8 mouse cellular contexts compared by ENCODE assay signal in the genomic region with DNA sequence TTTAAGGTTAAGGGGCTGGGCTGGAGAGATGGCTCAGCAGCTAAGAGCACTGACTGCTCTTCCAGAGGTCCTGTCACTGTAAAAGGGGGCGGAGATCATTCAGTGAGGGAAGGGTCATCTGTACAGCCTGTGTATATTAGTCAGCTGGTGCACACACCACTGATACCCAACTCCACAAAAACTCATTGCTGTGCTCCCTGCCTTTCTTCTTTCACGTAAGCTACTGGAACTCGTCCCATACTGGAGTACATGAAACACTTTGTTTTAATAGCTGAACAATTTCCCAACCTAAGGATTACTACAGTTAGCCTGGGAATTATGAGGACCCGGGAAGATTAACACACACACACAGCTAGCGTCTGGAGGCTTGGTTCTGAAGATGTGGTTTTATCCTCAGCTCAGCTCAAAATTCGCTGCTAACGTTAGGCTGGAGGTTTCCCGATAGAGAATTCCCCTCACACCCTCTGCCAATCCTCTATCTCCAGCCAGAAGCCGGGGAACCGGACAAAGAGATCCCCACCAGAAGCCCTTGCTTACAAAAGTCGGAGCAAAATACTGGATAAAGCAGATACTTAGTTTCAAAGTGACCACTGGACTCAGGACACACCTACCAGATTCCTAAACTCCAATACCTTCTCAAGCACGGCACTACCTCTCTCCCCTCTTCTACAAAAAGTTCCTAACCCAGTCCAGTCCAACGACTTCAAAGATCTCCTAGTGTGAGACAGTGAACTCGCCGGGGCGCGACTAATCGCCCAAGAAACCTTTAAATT. TPM values are rescaled to one million over a fixed set of nuclear protein-coding genes. Genes with fewer than 3 reads are reported as not detected.
DNase-seq lines count a peak whose midpoint lies in the region; ATAC-seq and TF ChIP-seq lines count a peak whose summit lies in the region.

No protein-coding gene starts in this region.

- TF ChIP-seq CTCF in brain, embryonic 14.5 days (IDR thresholded peaks at IDR 0.05; ENCODE audit: borderline replicate concordance, extremely low read depth, insufficient read depth, insufficient read length), result no peak

- no peaks in the 10 kb centered on the region for H3K9me3 ChIP-seq in heart, embryonic 16.5 days (replicated peaks; ENCODE audit: control insufficient read depth, low read length)

- peak overlapping the region; percentile 83 for H3K4me2 ChIP-seq in heart, embryonic 16.5 days (ENCODE audit: low read depth, low read length)

- peak overlapping the region; percentile 90 for H3K9ac ChIP-seq in heart, embryonic 16.5 days (ENCODE audit: low read length)

- H3K4me1 ChIP-seq in heart, embryonic 16.5 days (ENCODE audit: control insufficient read depth, insufficient read depth, low read length), result peaks cover 38% of the 10 kb centered on the region

- WGBS in heart, embryonic 16.5 days, result 3% methylated on average over 18 of the region's 18 CpGs

- peak; percentile 35 for DNase-seq in kidney, postnatal 14 days
- no peak for DNase-seq in kidney, postnatal 25 days
- peak; percentile 33 for DNase-seq in brain, embryonic 14.5 days (ENCODE audit: low read depth)
- DNase-seq in mesoderm, embryonic 11.5 days (ENCODE audit: low read depth, low spot score), result peak; percentile 37
- DNase-seq in Muller cell, postnatal 12 days (ENCODE audit: inconsistent ontology term), result no peak
- DNase-seq in cerebellum, postnatal 4 days (ENCODE audit: low spot score in 2 of 2), result no peak
- DNase-seq in ovary, postnatal 14 days (ENCODE audit: low spot score), result no peak

- peaks cover 4% of the 10 kb centered on the region for H3K36me3 ChIP-seq in heart, embryonic 16.5 days (ENCODE audit: control insufficient read depth, insufficient read depth)

- H3K27me3 ChIP-seq in heart, embryonic 16.5 days (ENCODE audit: control insufficient read depth, insufficient read depth, low read length), result no peaks in the 10 kb centered on the region

- no peak for ATAC-seq in heart, embryonic 16.5 days (replicated peaks; ENCODE audit: extremely low read depth, insufficient read depth, low FRiP score)

- peak overlapping the region; percentile 95 for H3K4me3 ChIP-seq in heart, embryonic 16.5 days (ENCODE audit: low read length)

- no peak for TF ChIP-seq POLR2A in brain, embryonic 14.5 days (IDR thresholded peaks at IDR 0.05; ENCODE audit: borderline replicate concordance, extremely low read depth, insufficient read depth, insufficient read length, poor library complexity, severe bottlenecking)

- peak overlapping the region; percentile 91 for H3K27ac ChIP-seq in heart, embryonic 16.5 days (ENCODE audit: low read length)

RNA-seq across cellular contexts. Expression of gene Lrrc8a, which starts 0.9 kb away (rescaled TPM):
- 33.4 and 42.4 TPM in 2 replicates for polyA plus RNA-seq in brain, embryonic 14.5 days (2012; rRNA removed)
- 39.4 and 42.6 TPM in 2 replicates for polyA plus RNA-seq in heart, embryonic 16.5 days (2015; fragmentation: Nextera tagmentation; extraction: Ambion mirVana)

RNA-seq across cellular contexts. Expression of gene Gm28035, which starts 3.8 kb away (rescaled TPM):
- 14.8 and 23.6 TPM in 2 replicates for polyA plus RNA-seq in brain, embryonic 14.5 days (2012; rRNA removed)
- polyA plus RNA-seq in heart, embryonic 16.5 days (2015; fragmentation: Nextera tagmentation; extraction: Ambion mirVana), result 0.22 and 0.40 TPM in 2 replicates

RNA-seq across cellular contexts. Expression of gene Phyhd1, which starts 29.4 kb away (rescaled TPM):
- polyA plus RNA-seq in brain, embryonic 14.5 days (2012; rRNA removed), result 11.8 and 21.8 TPM in 2 replicates
- polyA plus RNA-seq in heart, embryonic 16.5 days (2015; fragmentation: Nextera tagmentation; extraction: Ambion mirVana), result 9.4 and 13.1 TPM in 2 replicates

RNA-seq across cellular contexts. Expression of gene Kyat1, which starts 31.0 kb away (rescaled TPM):
- 30.0 and 42.9 TPM in 2 replicates for polyA plus RNA-seq in brain, embryonic 14.5 days (2012; rRNA removed)
- 26.9 and 28.1 TPM in 2 replicates for polyA plus RNA-seq in heart, embryonic 16.5 days (2015; fragmentation: Nextera tagmentation; extraction: Ambion mirVana)

RNA-seq across cellular contexts. Expression of gene Gm28038, which starts 44.2 kb away (rescaled TPM):
- not detected in 2 replicates for polyA plus RNA-seq in brain, embryonic 14.5 days (2012; rRNA removed)
- polyA plus RNA-seq in heart, embryonic 16.5 days (2015; fragmentation: Nextera tagmentation; extraction: Ambion mirVana), result not detected in 2 replicates

Comparison
In these comparisons a context has a peak if more than half of its experiments do, and no peak if none do; other contexts are left out.
1. DNase-seq: peak in kidney, postnatal 14 days (single experiment), brain, embryonic 14.5 days (single experiment) and mesoderm, embryonic 11.5 days (single experiment); none in kidney, postnatal 25 days (0 of 2), Muller cell, postnatal 12 days (single experiment), cerebellum, postnatal 4 days (0 of 2) and ovary, postnatal 14 days (single experiment).
2. RNA of gene Gm28035, which starts 3.8 kb away (polyA plus RNA-seq): 14.8 to 23.6 TPM in brain, embryonic 14.5 days; 0.22 to 0.40 TPM in heart, embryonic 16.5 days; every median in the first group is over 10 times any median in the second.